Comparison of ENCODE assay signal across 28 mouse cellular contexts in genomic region chr16:11023618-11024017, GRCm38 (mm10). TPM values are rescaled to one million over a fixed set of nuclear protein-coding genes. Genes with fewer than 3 reads are reported as not detected.
DNase-seq lines count a peak whose midpoint lies in the region; ATAC-seq and TF ChIP-seq lines count a peak whose summit lies in the region.
"Had no signal": no experiment of that assay in that cellular context is flagged by ENCODE, and none has a peak within 500 bp of the region (broad histone marks: within the 10 kb centered on the region; RNA-seq: fewer than 3 reads in every experiment).

No protein-coding gene starts in this region.

- no peaks in the 10 kb centered on the region for H3K36me3 ChIP-seq in hindbrain, postnatal 0 days (ENCODE audit: insufficient read depth, low read length)
- H3K36me3 ChIP-seq in hindbrain, embryonic 14.5 days (replicated peaks; ENCODE audit: control insufficient read depth, insufficient read depth): no peaks in the 10 kb centered on the region
- no peaks in the 10 kb centered on the region for H3K36me3 ChIP-seq in lung, embryonic 14.5 days (ENCODE audit: insufficient read depth)
- H3K36me3 ChIP-seq: embryonic facial prominence, embryonic 10.5 days; embryonic facial prominence, embryonic 13.5 days; forebrain, embryonic 12.5 days; forebrain, embryonic 15.5 days; G1E; heart, embryonic 10.5 days; heart, embryonic 13.5 days; hindbrain, embryonic 12.5 days had no signal

- no peak for ATAC-seq in hindbrain, postnatal 0 days
- ATAC-seq in hindbrain, embryonic 14.5 days (ENCODE audit: low FRiP score): no peak
- no peak for ATAC-seq in lung, embryonic 14.5 days (ENCODE audit: insufficient read depth)
- ATAC-seq: forebrain, embryonic 15.5 days; hindbrain, embryonic 16.5 days; inflammation-experienced regulatory T-cells, adult 6 months had no signal

- H3K9ac ChIP-seq in hindbrain, postnatal 0 days (replicated peaks; ENCODE audit: low read length): no peak overlapping the region
- no peak overlapping the region for H3K9ac ChIP-seq in hindbrain, embryonic 14.5 days
- no peak overlapping the region for H3K9ac ChIP-seq in lung, embryonic 14.5 days
- H3K9ac ChIP-seq: embryonic facial prominence, embryonic 13.5 days; forebrain, embryonic 12.5 days; forebrain, embryonic 15.5 days; heart, embryonic 13.5 days; hindbrain, embryonic 12.5 days had no signal

- WGBS in hindbrain, postnatal 0 days: 73% methylated on average over 5 of the region's 5 CpGs
- 83% methylated on average over 5 of the region's 5 CpGs for WGBS in hindbrain, embryonic 14.5 days
- WGBS in lung, embryonic 14.5 days: 71% methylated on average over 5 of the region's 5 CpGs

- H3K4me2 ChIP-seq in hindbrain, postnatal 0 days (ENCODE audit: low read depth, low read length): no peak overlapping the region
- no peak overlapping the region for H3K4me2 ChIP-seq in hindbrain, embryonic 14.5 days (replicated peaks)
- H3K4me2 ChIP-seq in lung, embryonic 14.5 days: no peak overlapping the region
- H3K4me2 ChIP-seq: embryonic facial prominence, embryonic 13.5 days; forebrain, embryonic 12.5 days; forebrain, embryonic 15.5 days; heart, embryonic 13.5 days; hindbrain, embryonic 12.5 days had no signal

- H3K4me1 ChIP-seq in hindbrain, postnatal 0 days (ENCODE audit: insufficient read depth, low read length): no peaks in the 10 kb centered on the region
- no peaks in the 10 kb centered on the region for H3K4me1 ChIP-seq in hindbrain, embryonic 14.5 days (replicated peaks; ENCODE audit: control insufficient read depth, insufficient read depth, low read length)
- H3K4me1 ChIP-seq in lung, embryonic 14.5 days (ENCODE audit: insufficient read depth): no peaks in the 10 kb centered on the region

- no peak overlapping the region for H3K4me3 ChIP-seq in hindbrain, postnatal 0 days (ENCODE audit: low read length)
- no peak overlapping the region for H3K4me3 ChIP-seq in hindbrain, embryonic 14.5 days (replicated peaks; ENCODE audit: low read length)
- no peak overlapping the region for H3K4me3 ChIP-seq in lung, embryonic 14.5 days (ENCODE audit: low read depth, low read length)
- H3K4me3 ChIP-seq: embryonic facial prominence, embryonic 10.5 days; embryonic facial prominence, embryonic 13.5 days; erythroblast, embryonic 14.5 days; forebrain, embryonic 12.5 days; forebrain, embryonic 15.5 days; heart, embryonic 10.5 days; heart, embryonic 13.5 days; hindbrain, embryonic 12.5 days had no signal

- no peaks in the 10 kb centered on the region for H3K9me3 ChIP-seq in hindbrain, postnatal 0 days (ENCODE audit: low read length)
- no peaks in the 10 kb centered on the region for H3K9me3 ChIP-seq in hindbrain, embryonic 14.5 days (ENCODE audit: control insufficient read depth, low read length)
- no peaks in the 10 kb centered on the region for H3K9me3 ChIP-seq in lung, embryonic 14.5 days (ENCODE audit: low read depth, low read length)
- H3K9me3 ChIP-seq: embryonic facial prominence, embryonic 10.5 days; embryonic facial prominence, embryonic 13.5 days; forebrain, embryonic 12.5 days; forebrain, embryonic 15.5 days; G1E; heart, embryonic 10.5 days; heart, embryonic 13.5 days; hindbrain, embryonic 12.5 days had no signal

- H3K27ac ChIP-seq in hindbrain, postnatal 0 days: no peak overlapping the region
- H3K27ac ChIP-seq in hindbrain, embryonic 14.5 days: no peak overlapping the region
- H3K27ac ChIP-seq in lung, embryonic 14.5 days (ENCODE audit: low read depth): no peak overlapping the region
- H3K27ac ChIP-seq: embryonic facial prominence, embryonic 10.5 days; embryonic facial prominence, embryonic 13.5 days; forebrain, embryonic 12.5 days; forebrain, embryonic 15.5 days; heart, embryonic 10.5 days; heart, embryonic 13.5 days; hindbrain, embryonic 12.5 days had no signal

- intact Hi-C loops in left cerebral cortex, postnatal 10 days (cut with DNase I): no loop called here

- H3K27me3 ChIP-seq in hindbrain, postnatal 0 days (ENCODE audit: insufficient read depth, low read length): no peaks in the 10 kb centered on the region
- H3K27me3 ChIP-seq in hindbrain, embryonic 14.5 days (ENCODE audit: control insufficient read depth, insufficient read depth, low read length): no peaks in the 10 kb centered on the region
- H3K27me3 ChIP-seq in lung, embryonic 14.5 days (ENCODE audit: insufficient read depth, low read length): no peaks in the 10 kb centered on the region
- H3K27me3 ChIP-seq: CH12.LX; embryonic facial prominence, embryonic 13.5 days; forebrain, embryonic 12.5 days; forebrain, embryonic 15.5 days; heart, embryonic 13.5 days; hindbrain, embryonic 12.5 days had no signal

- TF ChIP-seq CTCF in hindbrain, postnatal 0 days (IDR thresholded peaks at IDR 0.05; ENCODE audit: low read depth): no peak
- TF ChIP-seq CTCF in lung, embryonic 14.5 days (IDR thresholded peaks at IDR 0.05; ENCODE audit: low read depth): peak; percentile 45

- DNase-seq in hindbrain, postnatal 0 days (ENCODE audit: low spot score): peak; percentile 48
- no peak for DNase-seq in hindbrain, embryonic 14.5 days (ENCODE audit: low spot score)
- DNase-seq in lung, embryonic 14.5 days: peak; percentile 73
- DNase-seq in lung, postnatal 36 days: no peak
- DNase-seq in brain, adult 2 months (ENCODE audit: low read depth, low spot score): peak; percentile 48
- DNase-seq in left cerebral cortex, postnatal 10 days (ENCODE audit: extremely low spot score in 1 of 2, low spot score in 2 of 2): no peak
- DNase-seq: adrenal gland, adult 2 months; adrenal gland, postnatal 14 days; B cell, adult 2 months; cerebellum, adult 11-12 months; cerebellum, adult 8-10 months; cerebellum, postnatal 10 days; cerebellum, postnatal 36 days; embryo, embryonic 11 days; gastrocnemius, postnatal 25 days; heart, adult 18-20 months had no signal

RNA-seq across cellular contexts. Expression of gene Snn, which starts 37.1 kb away (rescaled TPM):
- total RNA-seq in hindbrain, postnatal 0 days (2014; rRNA removed): 241 and 273 TPM in 2 replicates
- 116 and 123 TPM in 2 replicates for polyA plus RNA-seq in hindbrain, postnatal 0 days (2015; fragmentation: Nextera tagmentation; extraction: Ambion mirVana)
- 147 and 158 TPM in 2 replicates for polyA plus RNA-seq in hindbrain, embryonic 14.5 days (2014; fragmentation: Nextera tagmentation; extraction: Ambion mirVana)
- polyA plus RNA-seq in lung, embryonic 14.5 days (2014; fragmentation: Nextera tagmentation; extraction: Ambion mirVana): 56.7 and 57.7 TPM in 2 replicates
- 100 to 1,000 TPM; 217 to 219 TPM for total RNA-seq in left cerebral cortex, postnatal 10 days (2021)

RNA-seq across cellular contexts. Expression of gene Litaf, which starts 42.3 kb away (rescaled TPM):
- 23.9 and 31.6 TPM in 2 replicates for total RNA-seq in hindbrain, postnatal 0 days (2014; rRNA removed)
- polyA plus RNA-seq in hindbrain, postnatal 0 days (2015; fragmentation: Nextera tagmentation; extraction: Ambion mirVana): 28.2 and 31.1 TPM in 2 replicates
- 23.9 and 27.2 TPM in 2 replicates for polyA plus RNA-seq in hindbrain, embryonic 14.5 days (2014; fragmentation: Nextera tagmentation; extraction: Ambion mirVana)
- 112 and 116 TPM in 2 replicates for polyA plus RNA-seq in lung, embryonic 14.5 days (2014; fragmentation: Nextera tagmentation; extraction: Ambion mirVana)
- total RNA-seq in left cerebral cortex, postnatal 10 days (2021): 10 to 100 TPM in 1 of 2 experiments, 1 to 10 TPM in 1; 9.6 to 10.9 TPM

Comparison
In these comparisons a context has a peak if more than half of its experiments do, and no peak if none do; other contexts are left out.
1. DNase-seq: peak in hindbrain, postnatal 0 days (single experiment), lung, embryonic 14.5 days (single experiment) and brain, adult 2 months (single experiment); none in hindbrain, embryonic 14.5 days (single experiment), lung, postnatal 36 days (single experiment) and left cerebral cortex, postnatal 10 days (0 of 2).